Mouse (Mus musculus) T-helper 2 cell (primary cell): Measurements from ENCODE around the gene Ppp4r1.

Experiments
- in situ Hi-C: fragments of 300-600 bp; cut with MboI, MseI; formaldehyde crosslinking; loops from one replicate; pipeline ENCODE4 v1.15.1; 2025; ENCODE audit warnings: high pct_unique_total_duplicates

The Ppp4r1 gene

GRCm38 (mm10) chr17:65854006-65854405 lies 71.6 kb downstream of the Ppp4r1 start:
- in situ Hi-C loops, result no loop called here

GRCm38 (mm10) chr17:65857617-65858016 lies 75.2 kb downstream of the Ppp4r1 start:
- in situ Hi-C loops, result no loop called here

GRCm38 (mm10) chr17:65862579-65862978 lies 80.2 kb downstream of the Ppp4r1 start:
- in situ Hi-C loops, result no loop called here

GRCm38 (mm10) chr17:65863830-65864229 lies 81.5 kb downstream of the Ppp4r1 start:
- in situ Hi-C loops, result no loop called here

- in situ Hi-C loops, result no loop called here
Observed at GRCm38 (mm10) chr17:65864742-65865141, 82.4 kb downstream of the Ppp4r1 start.

- in situ Hi-C loops, result no loop called here
Observed at GRCm38 (mm10) chr17:65865265-65865664, 82.9 kb downstream of the Ppp4r1 start.

- in situ Hi-C loops, result no loop called here
Observed at GRCm38 (mm10) chr17:65866201-65866600, 83.8 kb downstream of the Ppp4r1 start.

GRCm38 (mm10) chr17:65867996-65868395 lies 85.6 kb downstream of the Ppp4r1 start:
- in situ Hi-C loops, result no loop called here

GRCm38 (mm10) chr17:65869720-65870119 lies 87.3 kb downstream of the Ppp4r1 start:
- in situ Hi-C loops, result loop anchor here (5.0 to 10.0 kb wide), 3 partner anchors 75 to 343 kb away; no protein-coding TSS in a partner anchor

- in situ Hi-C loops, result loop anchor here (5.0 to 10.0 kb wide), 3 partner anchors 75 to 342 kb away; no protein-coding TSS in a partner anchor
Observed at GRCm38 (mm10) chr17:65870146-65870545, 87.8 kb downstream of the Ppp4r1 start.

- in situ Hi-C loops, result loop anchor here (5.0 to 10.0 kb wide), 3 partner anchors 73 to 341 kb away; no protein-coding TSS in a partner anchor
Observed at GRCm38 (mm10) chr17:65871641-65872041, 89.3 kb downstream of the Ppp4r1 start.

- in situ Hi-C loops, result loop anchor here (5.0 to 10.0 kb wide), 3 partner anchors 73 to 340 kb away; no protein-coding TSS in a partner anchor
Observed at GRCm38 (mm10) chr17:65872051-65872450, 89.7 kb downstream of the Ppp4r1 start.

- in situ Hi-C loops, result loop anchor here (5.0 to 10.0 kb wide), 3 partner anchors 72 to 340 kb away; no protein-coding TSS in a partner anchor
Observed at GRCm38 (mm10) chr17:65872652-65873051, 90.3 kb downstream of the Ppp4r1 start.

GRCm38 (mm10) chr17:65873156-65873555 lies 90.8 kb downstream of the Ppp4r1 start:
- in situ Hi-C loops, result loop anchor here (5.0 to 10.0 kb wide), 3 partner anchors 72 to 339 kb away; no protein-coding TSS in a partner anchor

GRCm38 (mm10) chr17:65873834-65874233 lies 91.5 kb downstream of the Ppp4r1 start:
- in situ Hi-C loops, result loop anchor here (5.0 to 10.0 kb wide), 3 partner anchors 71 to 338 kb away; no protein-coding TSS in a partner anchor

- in situ Hi-C loops, result loop anchor here (10.0 kb wide), 1 partner anchor 68 kb away; no protein-coding TSS in a partner anchor
Observed at GRCm38 (mm10) chr17:65877026-65877425, 94.7 kb downstream of the Ppp4r1 start.

- in situ Hi-C loops, result loop anchor here (5.0 kb wide), 1 partner anchor 78 kb away; no protein-coding TSS in a partner anchor
Observed at GRCm38 (mm10) chr17:65884061-65884669, 101.8 kb downstream of the Ppp4r1 start.

- in situ Hi-C loops, result loop anchor here (5.0 kb wide), 1 partner anchor 77 kb away; no protein-coding TSS in a partner anchor
Observed at GRCm38 (mm10) chr17:65884691-65885397, 102.5 kb downstream of the Ppp4r1 start.

GRCm38 (mm10) chr17:65885398-65885696 lies 103.0 kb downstream of the Ppp4r1 start:
- in situ Hi-C loops, result no loop called here

- in situ Hi-C loops, result no loop called here
Observed at GRCm38 (mm10) chr17:65885697-65886529, 103.5 kb downstream of the Ppp4r1 start, which contains the start of gene Ralbp1. Gene Ralbp1, minus strand, starts transcription at chr17:65885798.

GRCm38 (mm10) chr17:65886571-65886970 lies 104.2 kb downstream of the Ppp4r1 start:
- in situ Hi-C loops, result no loop called here

GRCm38 (mm10) chr17:65889476-65889875 lies 107.1 kb downstream of the Ppp4r1 start:
- in situ Hi-C loops, result no loop called here
